Mouse (Mus musculus) forebrain, embryonic 10.5 days (tissue): ENCODE measurements around the gene Slc35b2. TPM values are rescaled to one million over a fixed set of nuclear protein-coding genes. Genes with fewer than 3 reads are reported as not detected.

ENCODE experiments used
- DNase-seq: peaks from one replicate; pipeline ENCODE4 v3.0.0-alpha.2; 2017; ENCODE audit warnings: low spot score; ENCODE audit errors: extremely low spot score
- H3K27ac ChIP-seq: fragments of 300-500 bp; sonication (generic); 2 replicates; pipeline ENCODE4 v1.5.1; 2016; ENCODE audit warnings: mild to moderate bottlenecking
- H3K27me3 ChIP-seq: fragments of 300-500 bp; sonication (generic); 2 replicates; pipeline ENCODE4 v1.6.1; 2016; ENCODE audit warnings: mild to moderate bottlenecking; ENCODE audit not compliant: poor library complexity, severe bottlenecking
- H3K36me3 ChIP-seq: fragments of 300-500 bp; sonication (generic); replicated peaks from 2 replicates; pipeline ENCODE4 v1.6.1; 2016; ENCODE audit warnings: mild to moderate bottlenecking, moderate library complexity
- H3K4me1 ChIP-seq: fragments of 300-500 bp; sonication (generic); 2 replicates; pipeline ENCODE4 v1.6.1; 2016
- H3K4me3 ChIP-seq: fragments of 300-500 bp; sonication (generic); 2 replicates; pipeline ENCODE4 v1.5.1; 2016; ENCODE audit warnings: mild to moderate bottlenecking, moderate library complexity
- H3K9me3 ChIP-seq: fragments of 300-500 bp; sonication (generic); 2 replicates; pipeline ENCODE4 v1.6.1; 2016; ENCODE audit warnings: mild to moderate bottlenecking, moderate library complexity
- WGBS: fragments of 180-500 bp; shearing (Covaris S2); methylation state at CpG from one replicate; pipeline ENCODE4 v1.1.7; 2016; 5-methylcytosine and 5-hydroxymethylcytosine counted together
- polyA plus RNA-seq: library from polyadenylated mRNA; unstranded; fragments of >200 nt; fragmentation: Nextera tagmentation; extraction: Ambion mirVana; gene quantifications from 2 replicates; pipeline ENCODE4 v1.2.1, GENCODE M21; 2016

Gene Slc35b2
- polyA plus RNA-seq, 1 experiment from 2014 or later, result 117 TPM

GRCm38 (mm10) chr17:45532896-45533295, 30.8 kb upstream of the Slc35b2 start:
- Histone ChIP-seq H3K4me1 (no peaks in the 10 kb centered on the region), H3K36me3 (no peaks in the 10 kb centered on the region), H3K4me3 (no peak overlapping the region), H3K9me3 (no peaks in the 10 kb centered on the region), H3K27ac (no peak overlapping the region), H3K27me3 (peaks cover 66% of the 10 kb centered on the region)
- DNase-seq, result no peak
- WGBS, result 62% methylated on average over 15 of the region's 15 CpGs

GRCm38 (mm10) chr17:45536264-45536663, 27.4 kb upstream of the Slc35b2 start:
- Histone ChIP-seq H3K9me3 (no peaks in the 10 kb centered on the region), H3K27ac (no peak overlapping the region), H3K27me3 (peaks cover 80% of the 10 kb centered on the region), H3K4me3 (no peak overlapping the region), H3K36me3 (no peaks in the 10 kb centered on the region), H3K4me1 (no peaks in the 10 kb centered on the region)
- WGBS, result 22% methylated on average over 5 of the region's 5 CpGs
- peak; percentile 41 for DNase-seq

GRCm38 (mm10) chr17:45538394-45538793, 25.3 kb upstream of the Slc35b2 start:
- WGBS, result 72% methylated on average over 4 of the region's 4 CpGs
- Histone ChIP-seq H3K4me1 (peaks cover 6% of the 10 kb centered on the region), H3K36me3 (no peaks in the 10 kb centered on the region), H3K9me3 (no peaks in the 10 kb centered on the region), H3K27me3 (peaks cover 93% of the 10 kb centered on the region), H3K4me3 (no peak overlapping the region), H3K27ac (no peak overlapping the region)
- DNase-seq, result no peak

GRCm38 (mm10) chr17:45539664-45540063, 24.0 kb upstream of the Slc35b2 start:
- Histone ChIP-seq H3K4me1 (peaks cover 18% of the 10 kb centered on the region), H3K9me3 (no peaks in the 10 kb centered on the region), H3K4me3 (no peak overlapping the region), H3K27ac (no peak overlapping the region), H3K36me3 (0 out of 2 replicates have a peak, but pooled peaks cover 1% of the 10 kb centered on the region), H3K27me3 (peaks cover 97% of the 10 kb centered on the region)
- no peak for DNase-seq
- WGBS, result 82% methylated on average over 21 of the region's 21 CpGs

- Histone ChIP-seq H3K36me3 (peaks cover 21% of the 10 kb centered on the region), H3K4me3 (no peak overlapping the region), H3K27ac (no peak overlapping the region), H3K4me1 (peaks cover 36% of the 10 kb centered on the region), H3K9me3 (no peaks in the 10 kb centered on the region; the same call in 1 of the 2 replicates), H3K27me3 (peaks cover 97% of the 10 kb centered on the region)
- no peak for DNase-seq
- WGBS, result 36% methylated on average over 6 of the region's 6 CpGs
Measured at GRCm38 (mm10) chr17:45542129-45542528, 21.5 kb upstream of the Slc35b2 start.

- H3K27me3 ChIP-seq, result peaks cover 97% of the 10 kb centered on the region
- H3K4me1 ChIP-seq, result peaks cover 36% of the 10 kb centered on the region
- H3K4me3 ChIP-seq, result no peak overlapping the region
- H3K9me3 ChIP-seq, result no peaks in the 10 kb centered on the region; the same call in 1 of the 2 replicates
- no peak overlapping the region for H3K27ac ChIP-seq
- DNase-seq, result no peak
- H3K36me3 ChIP-seq, result peaks cover 21% of the 10 kb centered on the region
- 74% methylated on average over 2 of the region's 2 CpGs for WGBS
Measured at GRCm38 (mm10) chr17:45542705-45543104, 21.0 kb upstream of the Slc35b2 start.

- Histone ChIP-seq H3K36me3 (peaks cover 21% of the 10 kb centered on the region), H3K27ac (no peak overlapping the region), H3K4me3 (no peak overlapping the region), H3K4me1 (peaks cover 36% of the 10 kb centered on the region), H3K9me3 (no peaks in the 10 kb centered on the region; the same call in 1 of the 2 replicates), H3K27me3 (peaks cover 97% of the 10 kb centered on the region)
- DNase-seq, result no peak
- 33% methylated on average over 1 of the region's 1 CpGs for WGBS
Measured at GRCm38 (mm10) chr17:45543115-45543514, 20.6 kb upstream of the Slc35b2 start.

GRCm38 (mm10) chr17:45544001-45544872, 19.4 kb upstream of the Slc35b2 start:
- Histone ChIP-seq H3K27me3 (peaks cover 98% of the 10 kb centered on the region), H3K36me3 (peaks cover 21% of the 10 kb centered on the region), H3K4me1 (peaks cover 48% of the 10 kb centered on the region), H3K27ac (no peak overlapping the region), H3K9me3 (no peaks in the 10 kb centered on the region; the same call in 1 of the 2 replicates), H3K4me3 (peak overlapping the region; percentile 44)
- no peak for DNase-seq
- 4% methylated on average over 24 of the region's 24 CpGs for WGBS

- Histone ChIP-seq H3K4me1 (peaks cover 54% of the 10 kb centered on the region), H3K4me3 (peak overlapping the region; percentile 44)
- WGBS, result 1% methylated on average over 46 of the region's 46 CpGs
Measured at GRCm38 (mm10) chr17:45544873-45545277, 18.8 kb upstream of the Slc35b2 start.

GRCm38 (mm10) chr17:45545278-45545961, 18.3 kb upstream of the Slc35b2 start:
- H3K9me3 ChIP-seq, result no peaks in the 10 kb centered on the region; the same call in 1 of the 2 replicates
- peaks cover 59% of the 10 kb centered on the region for H3K4me1 ChIP-seq
- H3K27ac ChIP-seq, result no peak overlapping the region
- 5% methylated on average over 74 of the region's 74 CpGs for WGBS
- no peak for DNase-seq
- peaks cover 21% of the 10 kb centered on the region for H3K36me3 ChIP-seq
- H3K27me3 ChIP-seq, result peaks cover 92% of the 10 kb centered on the region
- H3K4me3 ChIP-seq, result peak overlapping the region; percentile 44

More at GRCm38 (mm10) chr17:45544873-45545277, 18.8 kb upstream of the Slc35b2 start:
- peaks cover 21% of the 10 kb centered on the region for H3K36me3 ChIP-seq
- peaks cover 92% of the 10 kb centered on the region for H3K27me3 ChIP-seq
- H3K27ac ChIP-seq, result no peak overlapping the region
- no peaks in the 10 kb centered on the region; the same call in 1 of the 2 replicates for H3K9me3 ChIP-seq
- DNase-seq, result no peak

GRCm38 (mm10) chr17:45546941-45547340, 16.7 kb upstream of the Slc35b2 start:
- Histone ChIP-seq H3K4me1 (peaks cover 74% of the 10 kb centered on the region), H3K27me3 (peaks cover 90% of the 10 kb centered on the region), H3K27ac (no peak overlapping the region), H3K36me3 (peaks cover 21% of the 10 kb centered on the region), H3K9me3 (no peaks in the 10 kb centered on the region; the same call in 1 of the 2 replicates), H3K4me3 (no peak overlapping the region)
- DNase-seq, result no peak
- WGBS, result 68% methylated on average over 16 of the region's 16 CpGs

- Histone ChIP-seq H3K36me3 (peaks cover 21% of the 10 kb centered on the region), H3K4me3 (no peak overlapping the region), H3K9me3 (no peaks in the 10 kb centered on the region; the same call in 1 of the 2 replicates), H3K4me1 (peaks cover 76% of the 10 kb centered on the region), H3K27ac (no peak overlapping the region), H3K27me3 (peaks cover 83% of the 10 kb centered on the region)
- WGBS, result 81% methylated on average over 5 of the region's 5 CpGs
- no peak for DNase-seq
Measured at GRCm38 (mm10) chr17:45547461-45548190, 16.0 kb upstream of the Slc35b2 start.
